Comparison of ENCODE assay signal across 8 mouse cellular contexts in the genomic region with DNA sequence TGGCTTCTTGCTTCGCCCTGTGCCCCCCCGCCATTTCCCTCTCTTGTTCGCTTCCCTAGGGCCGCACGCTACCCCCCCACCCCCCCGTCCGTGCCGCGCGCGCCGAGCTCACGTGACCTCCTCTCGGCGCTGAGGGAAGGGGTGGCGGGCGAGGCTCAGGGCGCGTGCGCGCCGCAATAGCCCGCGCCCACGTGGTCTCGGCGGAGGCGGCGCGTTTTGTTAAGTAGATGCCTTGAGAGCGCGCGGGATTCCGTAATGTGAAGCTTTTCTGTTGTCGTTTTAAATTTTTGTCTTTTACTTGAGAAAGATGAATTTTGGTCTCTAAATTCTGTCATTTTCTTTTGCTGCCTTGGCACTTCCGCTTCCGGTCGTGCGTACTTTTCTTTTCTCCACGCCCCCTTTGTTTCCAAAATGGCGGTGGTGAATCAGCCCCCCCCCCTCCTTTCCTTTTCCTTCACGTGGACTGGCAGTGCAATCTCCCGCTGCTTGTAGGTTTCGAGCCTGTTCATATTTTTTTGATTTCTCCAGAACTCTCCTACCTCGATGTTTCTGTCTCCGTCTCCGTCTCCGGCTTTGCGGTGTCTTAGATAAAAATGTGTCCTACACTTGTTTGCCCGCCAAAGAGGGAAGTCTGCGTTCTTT. TPM values are rescaled to one million over a fixed set of nuclear protein-coding genes. Genes with fewer than 3 reads are reported as not detected.
DNase-seq lines count a peak whose midpoint lies in the region; ATAC-seq and TF ChIP-seq lines count a peak whose summit lies in the region.

No protein-coding gene starts in this region.

- peak overlapping the region; percentile 98 for H3K4me2 ChIP-seq in heart, embryonic 14.5 days (ENCODE audit: low read length)
- peak overlapping the region; percentile 98 for H3K4me2 ChIP-seq in limb, embryonic 11.5 days (ENCODE audit: low read depth, severe bottlenecking)
- peak overlapping the region; percentile 89 for H3K4me2 ChIP-seq in midbrain, embryonic 13.5 days (replicated peaks)

- DNase-seq in c-Kit-positive CD71-positive TER-119-negative erythroid progenitor cells, embryonic 14.5 days (ENCODE audit: low read depth), result peak; percentile 72
- DNase-seq in limb, embryonic 11.5 days (ENCODE audit: low spot score), result peak; percentile 85
- DNase-seq in gastrocnemius, postnatal 25 days, result no peak

- H3K27me3 ChIP-seq in erythroblast, embryonic 14.5 days (ENCODE audit: control insufficient read depth), result peaks cover 24% of the 10 kb centered on the region
- no peaks in the 10 kb centered on the region for H3K27me3 ChIP-seq in C2C12 (ENCODE audit: control insufficient read depth, insufficient read depth, insufficient read length)
- H3K27me3 ChIP-seq in heart, embryonic 14.5 days (ENCODE audit: control insufficient read depth, insufficient read depth, low read length), result peaks cover 16% of the 10 kb centered on the region
- peaks cover 7% of the 10 kb centered on the region for H3K27me3 ChIP-seq in limb, embryonic 11.5 days (ENCODE audit: control insufficient read depth, insufficient read depth, low read length)
- peaks cover 13% of the 10 kb centered on the region for H3K27me3 ChIP-seq in midbrain, embryonic 13.5 days

- H3K27ac ChIP-seq in heart, embryonic 14.5 days (replicated peaks in 1 of 2; ENCODE audit: control insufficient read depth in 1 of 2, insufficient read depth in 1 of 2, low read depth in 2 of 2, low read length in 2 of 2), result peak overlapping the region; percentile 95 to 98
- peak overlapping the region; percentile 95 for H3K27ac ChIP-seq in limb, embryonic 11.5 days (replicated peaks; ENCODE audit: low read depth, low read length)
- H3K27ac ChIP-seq in midbrain, embryonic 13.5 days, result peak overlapping the region; percentile 99

- H3K9ac ChIP-seq in heart, embryonic 14.5 days (ENCODE audit: low read length), result peak overlapping the region; percentile 84
- peak overlapping the region; percentile 76 for H3K9ac ChIP-seq in limb, embryonic 11.5 days (ENCODE audit: low read length)
- H3K9ac ChIP-seq in midbrain, embryonic 13.5 days (replicated peaks), result peak overlapping the region; percentile 76

- peaks cover 52% of the 10 kb centered on the region for H3K79me2 ChIP-seq in C2C12 (ENCODE audit: control insufficient read depth, insufficient read depth)

- no peak for TF ChIP-seq CTCF in C2C12 (IDR thresholded peaks at IDR 0.05; ENCODE audit: control insufficient read depth, insufficient read depth, insufficient read length)

- peaks cover 47% of the 10 kb centered on the region for H3K79me3 ChIP-seq in C2C12 (ENCODE audit: low read depth)

- H3K9me3 ChIP-seq in erythroblast, embryonic 14.5 days (ENCODE audit: control insufficient read depth, low read length), result no peaks in the 10 kb centered on the region; the same call in 1 of the 2 replicates
- no peaks in the 10 kb centered on the region for H3K9me3 ChIP-seq in heart, embryonic 14.5 days (ENCODE audit: control insufficient read depth, low read length)
- H3K9me3 ChIP-seq in limb, embryonic 11.5 days (ENCODE audit: control insufficient read depth, low read length), result peaks cover 1% of the 10 kb centered on the region; the same call in 1 of the 2 replicates
- no peaks in the 10 kb centered on the region for H3K9me3 ChIP-seq in midbrain, embryonic 13.5 days

- ATAC-seq in erythroblast, adult 5-6 weeks (replicated peaks; ENCODE audit: low FRiP score, poor library complexity, severe bottlenecking), result no peak
- peak; percentile 63 for ATAC-seq in heart, embryonic 14.5 days (ENCODE audit: insufficient number of reproducible peaks, insufficient read depth, low FRiP score, low read depth)
- peak; percentile 23 for ATAC-seq in limb, embryonic 11.5 days (ENCODE audit: insufficient number of reproducible peaks, low FRiP score, low TSS enrichment, low read depth)
- ATAC-seq in midbrain, embryonic 13.5 days, result no peak; the same call in 1 of the 2 replicates

- WGBS in heart, embryonic 14.5 days, result under 1% methylated on average over 41 of the region's 51 CpGs
- under 1% methylated on average over 42 of the region's 51 CpGs for WGBS in limb, embryonic 11.5 days
- WGBS in midbrain, embryonic 13.5 days, result under 1% methylated on average over 49 of the region's 51 CpGs

- peak overlapping the region; percentile 92 for H3K4me3 ChIP-seq in erythroblast, embryonic 14.5 days (replicated peaks)
- H3K4me3 ChIP-seq in C2C12 (ENCODE audit: insufficient read depth, poor library complexity, severe bottlenecking), result peak overlapping the region; percentile 75
- peak overlapping the region; percentile 84 for H3K4me3 ChIP-seq in heart, embryonic 14.5 days (ENCODE audit: control insufficient read depth in 1 of 2, insufficient read depth in 1 of 2, low read depth in 1 of 2, low read length in 2 of 2)
- peak overlapping the region; percentile 72 for H3K4me3 ChIP-seq in limb, embryonic 11.5 days (ENCODE audit: low read depth, low read length)
- H3K4me3 ChIP-seq in midbrain, embryonic 13.5 days (replicated peaks), result peak overlapping the region; percentile 65

- H3K36me3 ChIP-seq in erythroblast, embryonic 14.5 days (ENCODE audit: control insufficient read depth), result peaks cover 40% of the 10 kb centered on the region
- peaks cover 26% of the 10 kb centered on the region for H3K36me3 ChIP-seq in C2C12 (ENCODE audit: control insufficient read depth, insufficient read depth)
- peaks cover 25% of the 10 kb centered on the region for H3K36me3 ChIP-seq in heart, embryonic 14.5 days (ENCODE audit: control insufficient read depth, insufficient read depth, low read length)
- H3K36me3 ChIP-seq in limb, embryonic 11.5 days (ENCODE audit: control insufficient read depth, insufficient read depth, low read length), result peaks cover 5% of the 10 kb centered on the region; the same call in 1 of the 2 replicates
- H3K36me3 ChIP-seq in midbrain, embryonic 13.5 days, result peaks cover 17% of the 10 kb centered on the region

- peak overlapping the region; percentile 86 for H3ac ChIP-seq in C2C12 (ENCODE audit: control insufficient read depth, insufficient read length, low read depth)

- peaks cover 66% of the 10 kb centered on the region for H3K4me1 ChIP-seq in erythroblast, embryonic 14.5 days (ENCODE audit: control insufficient read depth)
- peaks cover 3 to 23% of the 10 kb centered on the region in 2 experiments; a peak in 3 of 4 replicates for H3K4me1 ChIP-seq in heart, embryonic 14.5 days (ENCODE audit: control insufficient read depth in 2 of 2, insufficient read depth in 2 of 2, low read length in 2 of 2)
- peaks cover 8% of the 10 kb centered on the region for H3K4me1 ChIP-seq in limb, embryonic 11.5 days (ENCODE audit: control insufficient read depth, insufficient read depth, low read length)
- H3K4me1 ChIP-seq in midbrain, embryonic 13.5 days (replicated peaks), result peaks cover 58% of the 10 kb centered on the region

RNA-seq across cellular contexts. Expression of a gene that starts 0.5 kb away (rescaled TPM):
- 43.1 and 44.9 TPM in 2 replicates for polyA plus RNA-seq in erythroblast, embryonic 14.5 days (2012)
- total RNA-seq in erythroblast, adult 5-6 weeks (2015; ENCODE audit: low replicate concordance), result 42.3 and 45.8 TPM in 2 replicates
- total RNA-seq in erythroblast, adult 5-6 weeks (2017; ENCODE audit: low replicate concordance), result 48.8 and 56.9 TPM in 2 replicates
- 333 TPM for polyA plus RNA-seq in C2C12 (2012; fragmentation: generic; extraction: Trizol)
- 46.8 and 66.2 TPM in 2 replicates for polyA plus RNA-seq in heart, embryonic 14.5 days (2014; fragmentation: Nextera tagmentation; extraction: Ambion mirVana)
- 193 and 203 TPM in 2 replicates for polyA plus RNA-seq in limb, embryonic 11.5 days (2014; fragmentation: Nextera tagmentation; extraction: Ambion mirVana)
- 121 and 128 TPM in 2 replicates for polyA plus RNA-seq in midbrain, embryonic 13.5 days (2015; fragmentation: Nextera tagmentation; extraction: Ambion mirVana)
- total RNA-seq in gastrocnemius, postnatal 25 days (2021), result 10 to 100 TPM; 43.1 to 45.2 TPM

RNA-seq across cellular contexts. Expression of a gene that starts 11.1 kb away (rescaled TPM):
- polyA plus RNA-seq in erythroblast, embryonic 14.5 days (2012), result 0.10 and 0.26 TPM in 2 replicates
- total RNA-seq in erythroblast, adult 5-6 weeks (2015; ENCODE audit: low replicate concordance), result not detected in 2 replicates
- total RNA-seq in erythroblast, adult 5-6 weeks (2017; ENCODE audit: low replicate concordance), result 0.26 TPM in 1 of 2 replicates, not detected in the other
- polyA plus RNA-seq in C2C12 (2012; fragmentation: generic; extraction: Trizol), result 13.7 TPM
- polyA plus RNA-seq in heart, embryonic 14.5 days (2014; fragmentation: Nextera tagmentation; extraction: Ambion mirVana), result 21.9 and 22.0 TPM in 2 replicates
- polyA plus RNA-seq in limb, embryonic 11.5 days (2014; fragmentation: Nextera tagmentation; extraction: Ambion mirVana), result 31.8 and 32.9 TPM in 2 replicates
- 70.1 and 72.8 TPM in 2 replicates for polyA plus RNA-seq in midbrain, embryonic 13.5 days (2015; fragmentation: Nextera tagmentation; extraction: Ambion mirVana)
- 1 to 10 TPM; 2.9 to 3.2 TPM for total RNA-seq in gastrocnemius, postnatal 25 days (2021)

RNA-seq across cellular contexts. Expression of a gene that starts 17.6 kb away (rescaled TPM):
- 227 and 231 TPM in 2 replicates for polyA plus RNA-seq in erythroblast, embryonic 14.5 days (2012)
- 42.2 and 42.5 TPM in 2 replicates for total RNA-seq in erythroblast, adult 5-6 weeks (2015; ENCODE audit: low replicate concordance)
- 51.2 and 86.8 TPM in 2 replicates for total RNA-seq in erythroblast, adult 5-6 weeks (2017; ENCODE audit: low replicate concordance)
- polyA plus RNA-seq in C2C12 (2012; fragmentation: generic; extraction: Trizol), result 102 TPM
- polyA plus RNA-seq in heart, embryonic 14.5 days (2014; fragmentation: Nextera tagmentation; extraction: Ambion mirVana), result 50.6 and 52.0 TPM in 2 replicates
- 60.1 and 62.2 TPM in 2 replicates for polyA plus RNA-seq in limb, embryonic 11.5 days (2014; fragmentation: Nextera tagmentation; extraction: Ambion mirVana)
- 73.5 and 80.1 TPM in 2 replicates for polyA plus RNA-seq in midbrain, embryonic 13.5 days (2015; fragmentation: Nextera tagmentation; extraction: Ambion mirVana)
- 100 to 1,000 TPM; 134 to 145 TPM for total RNA-seq in gastrocnemius, postnatal 25 days (2021)

RNA-seq across cellular contexts. Expression of a gene that starts 24.2 kb away (rescaled TPM):
- polyA plus RNA-seq in erythroblast, embryonic 14.5 days (2012), result 0.06 and 0.09 TPM in 2 replicates
- not detected in 2 replicates for total RNA-seq in erythroblast, adult 5-6 weeks (2015; ENCODE audit: low replicate concordance)
- 0.84 TPM in 1 of 2 replicates, not detected in the other for total RNA-seq in erythroblast, adult 5-6 weeks (2017; ENCODE audit: low replicate concordance)
- 1.5 TPM for polyA plus RNA-seq in C2C12 (2012; fragmentation: generic; extraction: Trizol)
- 5.6 TPM in 2 replicates for polyA plus RNA-seq in heart, embryonic 14.5 days (2014; fragmentation: Nextera tagmentation; extraction: Ambion mirVana)
- 2.7 and 4.1 TPM in 2 replicates for polyA plus RNA-seq in limb, embryonic 11.5 days (2014; fragmentation: Nextera tagmentation; extraction: Ambion mirVana)
- polyA plus RNA-seq in midbrain, embryonic 13.5 days (2015; fragmentation: Nextera tagmentation; extraction: Ambion mirVana), result 10.5 and 11.2 TPM in 2 replicates
- total RNA-seq in gastrocnemius, postnatal 25 days (2021), result 1 to 10 TPM; 2.6 to 3.4 TPM

RNA-seq across cellular contexts. Expression of a gene that starts 28.6 kb away (rescaled TPM):
- not detected in 2 replicates for polyA plus RNA-seq in erythroblast, embryonic 14.5 days (2012)
- total RNA-seq in erythroblast, adult 5-6 weeks (2015; ENCODE audit: low replicate concordance), result not detected in 2 replicates
- 0.60 TPM in 1 of 2 replicates, not detected in the other for total RNA-seq in erythroblast, adult 5-6 weeks (2017; ENCODE audit: low replicate concordance)
- polyA plus RNA-seq in C2C12 (2012; fragmentation: generic; extraction: Trizol), result not detected
- polyA plus RNA-seq in heart, embryonic 14.5 days (2014; fragmentation: Nextera tagmentation; extraction: Ambion mirVana), result not detected in 2 replicates
- polyA plus RNA-seq in limb, embryonic 11.5 days (2014; fragmentation: Nextera tagmentation; extraction: Ambion mirVana), result not detected in 2 replicates
- not detected in 2 replicates for polyA plus RNA-seq in midbrain, embryonic 13.5 days (2015; fragmentation: Nextera tagmentation; extraction: Ambion mirVana)
- not detected for total RNA-seq in gastrocnemius, postnatal 25 days (2021)

Comparison
In these comparisons a context has a peak if more than half of its experiments do, and no peak if none do; other contexts are left out.
1. ATAC-seq: peak in heart, embryonic 14.5 days (single experiment) and limb, embryonic 11.5 days (single experiment); none in erythroblast, adult 5-6 weeks (single experiment) and midbrain, embryonic 13.5 days (single experiment).
2. RNA of a gene that starts 11.1 kb away (polyA plus RNA-seq): 70.1 to 72.8 TPM in midbrain, embryonic 13.5 days, 31.8 to 32.9 TPM in limb, embryonic 11.5 days, 21.9 to 22.0 TPM in heart, embryonic 14.5 days and 13.7 TPM in C2C12 (single experiment); 0.10 to 0.26 TPM in erythroblast, embryonic 14.5 days; every median in the first group is over 10 times any median in the second.
3. Peak in every context shown above with its lines, with median percentiles within 50 percentile points of each other: H3K4me3 ChIP-seq, H3K27ac ChIP-seq, H3K4me2 ChIP-seq and H3K9ac ChIP-seq.